Mouse (Mus musculus): ENCODE results near the gene Tacr2. TPM values are rescaled to one million over a fixed set of nuclear protein-coding genes. Genes with fewer than 3 reads are reported as not detected.

Tacr2 gene
- 19.3 and 24.5 TPM in 2 replicates for polyA plus RNA-seq (2012; rRNA removed)

GRCm38 (mm10) chr10:62252000-62252488, at the start of gene Tacr2:
Tacr2 (plus strand) TSS chr10:62252438.

GRCm38 (mm10) chr10:62230708-62231394, 21.4 kb upstream of the Tacr2 start, which contains the start of gene Tspan15:
Tspan15 (minus strand) TSS chr10:62231251.

Other genes starting within 250 kb of the Tacr2 start
- gene Neurog3, start 119.3 kb upstream of the Tacr2 start, polyA plus RNA-seq (2012; rRNA removed) = 2.4 and 3.3 TPM in 2 replicates
- gene Fam241b, start 108.5 kb upstream of the Tacr2 start, polyA plus RNA-seq (2012; rRNA removed) = 20.6 and 22.3 TPM in 2 replicates
- 267 and 271 TPM in 2 replicates for gene Tspan15, start 21.2 kb upstream of the Tacr2 start, polyA plus RNA-seq (2012; rRNA removed)
- gene Hk1, start 127.5 kb downstream of the Tacr2 start, polyA plus RNA-seq (2012; rRNA removed) = 87.9 and 91.0 TPM in 2 replicates
- 7.9 and 14.6 TPM in 2 replicates for gene Hkdc1, start 170.1 kb downstream of the Tacr2 start, polyA plus RNA-seq (2012; rRNA removed)
- gene 4930507D05Rik, start 197.1 kb downstream of the Tacr2 start, polyA plus RNA-seq (2012; rRNA removed) = not detected in 2 replicates
- 10.7 and 11.9 TPM in 2 replicates for gene Supv3l1, start 197.3 kb downstream of the Tacr2 start, polyA plus RNA-seq (2012; rRNA removed)
- 4.7 and 4.8 TPM in 2 replicates for gene Vps26a, start 234.4 kb downstream of the Tacr2 start, polyA plus RNA-seq (2012; rRNA removed)

Measured in colon, adult 2 months (tissue).